Mouse (Mus musculus) ES-Bruce4 (cell line): ENCODE data around the gene Fam83f. TPM values are rescaled to one million over a fixed set of nuclear protein-coding genes. Genes with fewer than 3 reads are reported as not detected.

Experiments used
- H3K27ac ChIP-seq: 2 replicates; pipeline ENCODE4 v1.5.1; 2012; ENCODE audit warnings: low read length, inconsistent platforms; ENCODE audit not compliant: insufficient read depth
- H3K27me3 ChIP-seq: 2 replicates; pipeline ENCODE4 v1.6.1; 2012; ENCODE audit warnings: mild to moderate bottlenecking, low read length, inconsistent platforms; ENCODE audit not compliant: control insufficient read depth, poor library complexity, insufficient read depth, severe bottlenecking
- H3K36me3 ChIP-seq: 2 replicates; pipeline ENCODE4 v1.6.1; 2012; ENCODE audit warnings: inconsistent platforms, mild to moderate bottlenecking, low read length, moderate library complexity; ENCODE audit not compliant: control insufficient read depth, poor library complexity, insufficient read depth, severe bottlenecking
- H3K4me1 ChIP-seq: one replicate; pipeline ENCODE4 v1.8.1; 2011; ENCODE audit warnings: low read length; ENCODE audit not compliant: control insufficient read depth, insufficient read depth
- H3K4me3 ChIP-seq: 2 replicates; pipeline ENCODE4 v1.5.1; 2011; ENCODE audit warnings: low read depth, mild to moderate bottlenecking, low read length
- H3K9ac ChIP-seq: 2 replicates; pipeline ENCODE4 v1.6.1; 2012; ENCODE audit warnings: low read depth, mild to moderate bottlenecking, inconsistent platforms; ENCODE audit not compliant: poor library complexity, severe bottlenecking
- H3K9me3 ChIP-seq: replicated peaks from 2 replicates; pipeline ENCODE4 v1.6.1; 2012; ENCODE audit warnings: mild to moderate bottlenecking, low read length, inconsistent platforms; ENCODE audit not compliant: control insufficient read depth, poor library complexity, insufficient read depth, severe bottlenecking
- CTCF ChIP-seq: IDR thresholded peaks from one replicate; pipeline ENCODE4 v1.8.1; 2011; ENCODE audit warnings: low read depth, low read length
- EP300 ChIP-seq: IDR thresholded peaks from 2 replicates; pipeline ENCODE4 v1.6.1; 2011; ENCODE audit warnings: low read depth, low read length; ENCODE audit not compliant: insufficient read depth
- POLR2A ChIP-seq: IDR thresholded peaks from one replicate; pipeline ENCODE4 v1.8.1; 2011; ENCODE audit warnings: low read length; ENCODE audit not compliant: insufficient read depth
- polyA plus RNA-seq: library from polyadenylated mRNA; stranded (reverse); fragments of >200 nt; gene quantifications from 2 replicates; pipeline ENCODE4 v1.2.4, GENCODE M21; 2011; ENCODE audit warnings: low read depth; ENCODE audit not compliant: missing spikeins, insufficient read depth, insufficient read length

Gene Fam83f
- polyA plus RNA-seq, 1 experiment = 2.7 TPM

- no peak overlapping the region for H3K27ac ChIP-seq
- no peaks in the 10 kb centered on the region for H3K9me3 ChIP-seq
- TF ChIP-seq EP300 (no peak), POLR2A (no peak), CTCF (no peak)
- H3K9ac ChIP-seq = no peak overlapping the region
- no peaks in the 10 kb centered on the region for H3K27me3 ChIP-seq
- H3K36me3 ChIP-seq = no peaks in the 10 kb centered on the region
- no peak overlapping the region for H3K4me3 ChIP-seq
- H3K4me1 ChIP-seq = no peaks in the 10 kb centered on the region
Measured at GRCm38 (mm10) chr15:80748979-80749378, 77.3 kb downstream of the Fam83f start.

Other genes starting within 250 kb of the Fam83f start
- gene Enthd1, start 106.7 kb upstream of the Fam83f start, polyA plus RNA-seq = not detected in 2 replicates
- gene Grap2, start 99.3 kb upstream of the Fam83f start, polyA plus RNA-seq = 0.51 and 0.84 TPM in 2 replicates
- 34.8 and 40.0 TPM in 2 replicates for gene Tnrc6b, start 39.5 kb downstream of the Fam83f start, polyA plus RNA-seq